Mouse (Mus musculus) megakaryocyte, adult 5-6 weeks (primary cell): ENCODE data around the gene Gm14862. TPM values are rescaled to one million over a fixed set of nuclear protein-coding genes. Genes with fewer than 3 reads are reported as not detected.
"Not testable (repeated sequence)": the region's sequence is repeated elsewhere in the genome, so short reads cannot be mapped to it uniquely, and the experiment has no call there.

Experiments
- ATAC-seq: 2 replicates; pipeline ENCODE4 v1.8.0; 2016; ENCODE audit warnings: mild to moderate bottlenecking, inconsistent platforms; ENCODE audit not compliant: poor library complexity, severe bottlenecking
- total RNA-seq, 2 experiments: library from RNA; stranded (forward) in 1 of 2; stranded (reverse) in 1 of 2; fragments of 153-499, 151-499 nt in 1 of 2; fragments of 221-1000, 200-1000 nt in 1 of 2; gene quantifications; 2 replicates each; pipeline versions ENCODE4 v1.2.3 to v1.2.4; 2015 to 2017

The Gm14862 gene
- total RNA-seq (2015) = not detected in 2 replicates
- total RNA-seq (2017) = not detected in 2 replicates

DNA sequence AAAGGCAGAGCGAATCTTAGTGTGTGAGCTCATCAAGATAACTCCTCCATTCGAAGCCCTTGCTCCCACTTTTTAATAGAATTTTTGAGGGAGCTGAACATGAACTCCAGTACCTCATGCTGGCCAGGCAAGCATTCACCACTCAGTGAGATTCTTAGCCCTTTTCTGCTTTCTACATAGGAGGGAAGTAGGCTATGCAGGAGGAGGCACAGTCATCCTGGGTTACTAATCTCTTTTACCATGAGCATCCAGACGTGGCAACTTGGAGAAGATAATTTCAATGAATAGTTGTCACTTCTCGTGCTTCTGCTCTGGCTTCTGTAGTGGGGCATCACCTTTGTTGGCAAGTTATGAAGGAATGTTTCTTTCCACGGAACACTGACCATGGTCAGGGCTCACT lies at the start of gene Gm14862:
Gene Gm14862, minus strand, starts transcription at position 134 of the 400 bp plus-strand sequence.
- ATAC-seq = no peak

DNA sequence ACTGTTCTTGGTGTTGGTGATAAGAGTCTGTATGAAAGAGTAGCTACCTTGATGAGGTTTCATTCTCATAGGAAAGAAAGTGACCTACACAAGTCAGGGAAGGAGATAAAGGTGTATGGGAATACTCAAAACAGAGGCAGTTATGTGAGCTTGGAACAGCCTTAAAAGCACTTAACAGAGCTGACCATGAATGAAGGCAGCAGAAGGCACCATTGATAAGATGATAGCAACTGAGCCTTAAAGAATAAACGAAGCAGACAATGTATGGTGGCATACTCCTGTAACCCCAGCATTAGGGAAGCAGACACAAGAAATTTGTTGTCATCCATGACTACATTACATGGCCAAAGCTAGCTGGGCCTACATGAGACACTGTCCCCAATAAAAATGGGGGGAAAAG lies 46.8 kb upstream of the Gm14862 start:
- ATAC-seq = no peak

DNA sequence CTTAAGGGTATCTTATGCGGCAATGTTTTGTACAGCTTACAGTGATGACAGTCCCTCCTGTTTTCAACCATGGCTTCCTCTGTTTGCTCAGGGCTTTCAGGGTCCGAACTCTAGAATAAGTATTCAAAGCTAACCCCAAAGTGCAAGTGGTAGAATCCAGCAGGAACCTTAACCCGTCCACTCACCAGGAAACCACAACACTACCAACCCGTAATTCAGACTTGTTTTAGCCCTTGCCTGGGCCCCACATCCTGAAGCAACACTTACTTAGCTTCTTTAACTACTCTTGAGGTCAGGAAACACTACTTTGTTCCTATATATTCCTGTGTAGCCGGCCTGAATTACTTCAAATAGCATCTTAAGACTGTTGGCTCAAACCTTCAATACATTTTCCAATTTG lies 46.1 kb upstream of the Gm14862 start:
- ATAC-seq = no peak

DNA sequence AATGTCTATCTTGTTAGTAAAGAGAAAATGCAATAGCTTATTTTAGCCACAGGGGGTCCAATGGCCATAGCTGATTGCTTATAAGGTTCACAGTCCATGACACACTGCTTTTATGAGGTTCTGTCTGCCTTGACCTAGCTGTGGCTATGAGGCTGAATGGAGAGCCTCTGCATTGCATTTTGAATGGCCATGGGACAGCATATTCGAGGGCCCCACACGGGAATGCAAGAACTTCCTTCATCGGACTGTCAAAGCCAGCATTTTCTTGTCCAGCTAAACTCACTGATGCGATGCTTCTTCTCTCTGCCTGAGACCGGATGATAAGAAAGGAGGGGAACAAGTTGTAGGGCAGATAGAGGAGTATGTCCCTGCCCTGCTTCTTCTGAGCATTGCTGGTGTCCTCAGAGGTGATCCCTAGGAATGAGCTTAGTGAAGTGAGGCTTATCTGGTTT lies 41.7 kb upstream of the Gm14862 start:
- peak; percentile 35; the same call in 1 of the 2 replicates for ATAC-seq

DNA sequence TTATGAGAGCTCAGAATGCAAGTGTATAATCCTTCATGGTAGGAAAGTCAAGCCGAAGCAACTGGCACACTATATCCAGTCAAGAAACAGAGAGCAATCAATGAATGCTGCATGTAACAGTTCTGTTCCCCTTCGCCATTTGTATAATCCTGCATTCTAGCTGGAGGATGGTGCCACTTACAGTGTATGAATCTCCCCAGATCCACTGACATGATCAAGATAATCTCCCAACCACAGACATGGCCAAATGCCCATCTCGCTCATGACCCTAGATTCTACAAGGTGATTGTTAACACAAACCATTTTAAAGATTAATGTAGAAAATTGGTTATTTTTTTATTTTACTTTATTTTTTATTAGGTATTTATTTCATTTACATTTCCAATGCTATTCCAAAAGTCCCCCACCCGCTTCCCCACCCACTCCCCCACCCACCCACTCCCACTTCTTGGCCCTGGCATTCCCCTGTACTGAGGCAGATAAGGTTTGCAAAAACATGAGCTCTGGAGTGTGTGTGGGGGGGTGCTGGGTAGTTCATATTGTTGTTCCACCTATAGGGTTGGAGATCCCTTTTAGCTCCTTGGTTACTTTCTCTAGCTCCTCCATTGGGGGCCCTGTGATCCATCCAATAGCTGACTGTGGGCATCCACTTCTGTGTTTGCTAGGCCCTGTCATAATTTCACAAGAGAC lies 36.6 kb upstream of the Gm14862 start:
- ATAC-seq = not testable (repeated sequence)

DNA sequence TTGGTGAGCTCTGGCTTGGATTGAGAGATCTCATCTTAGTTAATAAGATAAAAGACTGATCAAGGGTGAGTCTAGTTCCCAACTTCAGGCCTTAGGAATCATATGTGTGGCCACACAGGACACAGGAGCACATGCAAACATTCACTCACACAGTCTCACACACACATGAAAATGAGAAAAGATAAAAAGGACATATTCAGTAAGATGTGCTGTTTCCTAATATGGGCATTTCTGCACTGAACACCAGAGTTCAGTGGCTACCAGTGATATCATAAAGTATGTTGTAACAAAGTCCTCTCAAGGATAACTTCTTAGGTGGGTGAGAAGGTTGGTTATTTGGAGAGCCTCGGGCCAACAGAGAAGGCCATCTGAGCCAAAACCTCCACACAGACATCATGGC lies 26.8 kb upstream of the Gm14862 start, which contains the start of gene H2al1m:
Gene H2al1m, plus strand, starts transcription at position 301 of the 400 bp plus-strand sequence.
- not testable (repeated sequence) for ATAC-seq

DNA sequence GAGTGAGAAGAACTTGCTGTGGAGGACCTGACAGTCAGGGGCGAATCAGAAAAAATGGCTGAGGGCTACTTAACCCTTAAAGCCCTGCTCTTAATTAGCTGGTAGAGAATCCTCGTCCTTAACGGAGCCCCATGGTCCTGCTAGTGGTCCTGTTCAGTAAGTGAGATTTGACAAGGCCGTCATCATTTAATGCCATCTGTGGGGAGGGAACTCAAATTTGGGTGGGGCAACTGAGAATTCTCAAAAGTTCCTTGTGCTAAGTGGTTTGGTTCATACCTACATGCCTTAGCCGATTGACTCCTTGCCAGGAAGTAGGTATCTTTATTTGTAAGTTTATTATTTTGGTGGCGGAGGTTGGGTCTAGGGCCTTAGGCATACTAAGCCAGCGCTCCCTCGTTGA lies 17.6 kb upstream of the Gm14862 start:
- no peak for ATAC-seq

DNA sequence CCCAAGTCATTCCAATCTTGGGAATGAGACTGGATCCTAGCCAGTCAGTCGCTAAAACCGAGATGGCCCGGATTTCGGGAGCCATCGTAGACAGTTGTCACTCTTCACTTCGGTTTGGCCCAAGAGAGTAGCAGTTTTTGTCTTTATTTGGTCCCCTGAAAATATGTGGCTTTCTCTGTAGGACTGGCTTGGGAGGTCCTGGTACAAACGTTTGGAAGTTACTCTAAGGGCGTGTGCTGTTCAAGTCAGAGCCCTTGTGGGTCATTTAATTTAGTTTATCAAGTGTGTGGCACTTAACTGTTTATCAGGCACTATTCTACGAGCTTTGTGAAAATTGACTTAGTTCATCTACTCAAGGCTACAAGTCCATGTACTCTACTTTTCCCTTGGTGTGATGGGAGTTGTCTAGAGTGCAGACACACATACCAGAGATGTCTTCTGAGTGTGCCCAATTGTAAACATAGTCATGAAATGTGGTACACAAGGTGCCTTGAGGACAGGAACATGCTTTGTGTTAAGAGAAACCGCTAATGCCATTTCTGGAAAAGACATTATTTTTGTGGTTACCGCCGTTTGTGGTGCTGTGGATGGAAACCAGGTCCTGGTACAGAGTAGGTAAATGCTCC lies 16.8 kb upstream of the Gm14862 start:
- ATAC-seq = 0 out of 2 replicates have a peak, but pooled peaks have one; percentile 4

DNA sequence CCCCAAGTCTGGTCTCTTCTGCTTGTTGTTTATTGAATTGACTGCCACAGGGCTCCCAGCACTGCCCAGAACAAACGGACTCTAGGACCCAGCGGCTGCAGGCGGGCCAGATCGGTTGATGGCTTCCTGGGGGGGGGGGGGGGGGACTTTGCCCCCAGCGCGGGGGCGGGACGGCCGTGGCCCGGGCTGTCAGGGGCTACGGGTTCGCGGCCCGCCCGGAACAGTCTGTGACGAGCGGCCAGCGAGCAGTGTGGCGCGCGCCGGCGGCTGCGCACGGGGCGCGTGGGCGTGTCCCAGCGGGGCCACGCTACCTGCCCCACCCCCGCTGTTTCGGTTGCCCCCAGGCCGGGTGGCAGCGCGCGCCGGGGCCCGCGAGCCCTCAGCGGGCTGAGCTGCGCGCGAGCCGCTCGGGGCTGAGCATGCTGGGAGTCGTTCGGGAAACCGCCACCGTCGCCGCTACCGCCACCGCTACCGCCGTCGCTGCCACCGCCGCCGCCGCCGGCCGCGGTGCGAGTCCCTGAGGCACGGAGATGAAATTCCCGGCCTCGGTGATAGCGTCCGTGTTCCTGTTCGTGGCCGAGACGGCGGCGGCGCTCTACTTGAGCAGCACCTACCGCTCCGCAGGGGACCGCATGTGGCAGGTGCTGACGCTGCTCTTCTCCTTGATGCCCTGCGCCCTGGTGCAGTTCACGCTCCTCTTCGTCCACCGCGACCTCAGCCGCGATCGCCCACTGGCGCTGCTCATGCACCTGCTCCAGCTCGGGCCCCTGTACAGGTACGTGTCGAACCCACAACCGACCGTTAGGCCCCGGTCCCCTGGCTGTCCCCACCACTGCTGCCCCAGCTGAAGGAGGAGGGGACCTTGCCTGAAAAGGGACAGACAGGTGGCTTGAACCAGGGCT lies 16.0 kb upstream of the Gm14862 start, which contains the start of gene Xk:
Gene Xk, plus strand, starts transcription at position 297 of the 902 bp plus-strand sequence.
- ATAC-seq = peak; percentile 76

DNA sequence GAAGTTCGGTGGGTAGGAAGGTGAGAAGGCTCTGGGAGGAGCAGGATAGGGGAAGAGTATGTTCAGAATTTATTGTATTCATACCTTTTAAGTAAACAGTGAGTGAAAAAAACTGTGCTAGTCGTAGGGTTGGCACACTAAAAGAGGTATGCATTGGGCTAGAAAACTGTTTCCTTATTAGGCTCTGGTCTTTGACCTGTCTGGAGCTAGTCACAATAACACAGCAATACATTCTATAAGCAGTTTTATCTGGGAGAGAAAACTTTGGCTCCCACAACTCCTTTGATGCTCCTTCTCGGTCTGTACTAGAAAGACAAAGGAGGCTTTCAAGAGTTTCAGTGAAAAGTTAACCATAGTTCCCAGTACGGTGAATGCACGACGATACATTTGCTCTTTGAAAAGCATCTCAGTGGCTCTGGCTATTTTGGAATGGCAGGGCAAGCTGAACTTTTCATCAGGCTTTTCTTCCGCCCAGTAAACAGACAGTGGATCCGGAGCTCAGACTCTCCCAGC lies 15.3 kb upstream of the Gm14862 start:
- no peak for ATAC-seq

DNA sequence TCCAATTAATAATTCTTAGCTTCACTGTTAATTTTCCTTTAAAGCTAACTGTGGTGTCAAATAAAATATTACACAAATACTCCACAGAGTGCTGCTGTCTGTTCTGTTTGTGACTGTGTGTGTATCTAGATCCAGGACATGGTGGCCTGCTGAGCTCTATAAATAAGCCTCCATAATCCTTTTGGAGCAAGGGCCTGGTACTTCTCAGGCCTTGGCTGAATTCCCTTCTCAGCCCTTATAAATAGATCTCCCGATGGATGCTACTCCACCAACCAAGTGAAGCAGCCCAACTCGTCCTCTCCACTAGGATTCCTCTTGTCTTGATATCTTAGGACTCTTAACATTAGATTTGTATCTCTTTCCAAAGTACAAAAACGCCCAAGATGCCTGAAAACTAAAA lies 14.4 kb upstream of the Gm14862 start:
- no peak for ATAC-seq

DNA sequence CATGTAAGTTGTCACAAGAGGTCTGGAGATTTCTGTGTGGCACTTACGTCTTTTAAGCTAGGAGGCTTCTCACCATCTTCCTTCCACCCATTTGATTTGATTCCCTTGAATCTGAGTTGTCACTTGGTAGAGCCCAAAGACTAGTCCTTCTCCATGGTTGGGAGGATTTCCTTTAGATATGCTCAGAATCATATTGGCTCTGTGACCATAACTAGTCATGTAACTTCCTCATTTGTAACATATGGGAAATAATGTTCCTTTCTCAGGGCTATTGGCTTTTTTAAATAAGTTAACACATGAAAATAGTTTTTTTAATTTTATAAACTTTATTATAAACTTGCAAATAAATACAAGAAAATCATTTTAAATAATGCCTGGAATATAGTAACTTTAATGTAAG lies 2.6 kb upstream of the Gm14862 start:
- ATAC-seq = no peak

DNA sequence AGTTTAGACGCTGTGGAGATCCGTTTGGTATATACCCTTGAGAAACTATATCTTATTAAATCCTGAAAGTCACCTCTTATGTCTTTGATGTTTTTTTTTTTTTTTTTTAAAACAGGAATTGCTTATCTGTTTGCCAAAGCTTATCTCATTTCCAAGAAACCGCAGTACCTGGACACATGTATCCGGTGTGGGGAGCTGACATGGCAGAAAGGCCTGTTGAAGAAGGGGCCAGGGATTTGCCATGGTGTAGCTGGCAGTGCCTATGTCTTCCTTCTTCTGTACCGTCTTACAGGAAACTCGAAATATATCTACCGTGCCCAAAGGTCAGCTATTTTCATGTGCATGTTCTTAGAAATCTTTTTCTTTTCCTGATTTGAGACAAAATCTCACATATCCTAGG lies 1.1 kb upstream of the Gm14862 start:
- ATAC-seq = no peak

DNA sequence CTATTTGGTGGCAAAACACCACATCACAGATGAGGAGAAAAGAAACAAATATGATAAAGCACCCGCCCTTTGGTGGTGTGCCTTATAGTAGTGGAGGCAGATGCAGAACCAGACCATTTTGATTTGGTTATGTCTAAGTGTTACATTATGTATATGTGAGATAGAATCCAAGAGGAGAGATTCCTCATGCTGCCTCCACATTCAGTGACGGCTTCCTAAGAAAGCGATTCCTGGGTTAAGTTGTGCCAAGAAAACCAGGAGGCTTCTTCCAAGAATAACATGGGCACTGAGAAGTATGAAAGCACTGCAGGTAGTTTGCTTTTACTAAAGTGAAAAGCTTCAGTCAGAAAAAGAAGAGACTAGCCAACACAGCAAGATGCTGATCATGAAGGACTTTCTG lies 1.8 kb downstream of the Gm14862 start:
- ATAC-seq = no peak

DNA sequence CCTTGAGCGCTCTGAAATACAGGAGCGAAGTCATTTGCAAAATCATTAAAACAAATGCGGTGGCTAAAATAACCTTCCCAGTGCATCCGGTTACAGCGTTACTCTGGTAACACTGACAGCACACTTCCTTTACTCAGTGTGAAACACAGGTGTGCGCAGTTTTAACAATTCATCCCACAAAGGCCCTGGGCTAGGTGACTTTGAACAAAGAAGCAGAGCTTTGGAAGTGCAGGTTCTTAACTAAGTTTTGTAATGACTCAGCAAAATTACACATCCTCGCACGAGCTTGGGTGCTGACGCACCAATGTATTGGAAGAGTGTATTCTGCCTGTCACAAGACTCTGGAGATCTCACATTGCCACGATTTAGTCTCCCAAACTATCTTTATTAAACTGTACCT lies 2.7 kb downstream of the Gm14862 start:
- ATAC-seq = 0 out of 2 replicates have a peak, but pooled peaks have one; percentile 24

DNA sequence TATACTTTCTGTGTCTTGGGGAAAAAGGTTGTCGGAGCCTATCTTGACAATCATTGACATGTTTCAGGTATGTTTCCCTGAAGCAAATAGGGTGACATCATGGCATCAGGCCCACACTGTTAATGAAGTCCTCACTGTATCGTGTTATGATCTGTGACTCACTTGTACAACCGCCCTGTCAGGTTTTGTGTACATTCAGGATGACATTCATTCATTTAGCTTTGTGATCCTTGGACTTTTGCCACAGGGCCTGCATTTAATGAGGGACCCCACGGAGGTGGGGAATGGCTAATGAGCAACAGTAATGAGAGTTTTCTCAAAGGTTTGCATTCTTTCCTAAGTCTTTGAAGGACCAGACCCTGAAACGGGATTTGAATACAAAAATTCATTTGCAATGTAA lies 7.8 kb downstream of the Gm14862 start:
- no peak for ATAC-seq

DNA sequence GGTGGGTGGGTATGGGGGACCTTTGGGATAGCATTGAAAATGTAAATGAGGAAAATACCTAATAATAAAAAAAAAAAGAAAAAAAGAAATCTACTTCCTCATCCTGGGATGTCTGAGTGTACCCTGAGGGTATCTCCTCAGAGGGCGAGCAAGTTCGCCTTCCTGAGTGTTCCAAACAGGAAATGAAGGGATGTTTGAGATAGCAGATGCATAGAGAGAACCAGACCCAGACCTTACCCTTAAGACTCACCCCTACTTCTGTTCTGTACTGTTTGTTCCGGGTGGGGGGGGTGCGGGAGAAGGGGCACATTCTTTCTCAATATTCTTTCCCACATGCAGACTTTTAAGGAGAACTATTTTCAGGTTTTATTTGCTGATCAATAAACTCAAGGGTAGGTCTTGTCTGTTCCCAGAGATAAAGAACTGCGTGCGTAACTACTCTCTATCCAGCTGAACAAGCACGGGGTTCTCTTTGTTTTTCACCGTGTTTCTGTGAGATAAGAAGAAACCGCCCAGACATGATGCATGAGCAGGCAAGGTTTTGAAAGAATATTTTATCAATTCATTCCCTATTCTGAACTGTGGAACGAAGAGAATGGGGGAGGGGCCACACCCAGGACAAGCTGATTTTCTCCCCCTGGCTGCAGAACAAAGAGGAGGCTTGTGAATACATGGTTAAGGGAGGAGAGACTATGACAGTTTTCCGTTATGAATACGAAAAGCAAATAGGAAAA lies 11.9 kb downstream of the Gm14862 start:
- no peak for ATAC-seq

DNA sequence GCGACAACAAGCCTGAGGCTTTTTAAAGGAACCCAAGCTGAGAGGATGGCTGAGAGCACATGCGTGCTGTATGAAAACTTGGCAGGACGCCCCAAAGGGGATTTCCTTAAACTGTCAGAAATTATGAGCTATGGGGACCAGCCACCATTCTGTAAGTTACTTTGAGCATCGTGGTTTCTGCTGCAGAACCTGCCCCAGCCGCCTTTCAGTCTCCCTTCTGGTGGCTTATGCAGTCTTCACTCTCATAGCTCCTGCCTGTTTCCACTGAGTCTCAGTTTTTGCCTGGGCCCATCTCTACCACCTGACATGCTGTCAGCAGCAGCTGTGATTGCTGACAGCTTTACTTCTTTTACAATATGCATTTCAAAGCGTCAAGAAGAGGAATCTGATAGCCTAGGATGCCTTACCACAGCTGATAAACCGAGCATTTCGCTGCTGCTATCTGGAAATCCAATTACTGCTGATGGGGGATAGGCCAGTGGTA lies 13.3 kb downstream of the Gm14862 start:
- no peak for ATAC-seq

DNA sequence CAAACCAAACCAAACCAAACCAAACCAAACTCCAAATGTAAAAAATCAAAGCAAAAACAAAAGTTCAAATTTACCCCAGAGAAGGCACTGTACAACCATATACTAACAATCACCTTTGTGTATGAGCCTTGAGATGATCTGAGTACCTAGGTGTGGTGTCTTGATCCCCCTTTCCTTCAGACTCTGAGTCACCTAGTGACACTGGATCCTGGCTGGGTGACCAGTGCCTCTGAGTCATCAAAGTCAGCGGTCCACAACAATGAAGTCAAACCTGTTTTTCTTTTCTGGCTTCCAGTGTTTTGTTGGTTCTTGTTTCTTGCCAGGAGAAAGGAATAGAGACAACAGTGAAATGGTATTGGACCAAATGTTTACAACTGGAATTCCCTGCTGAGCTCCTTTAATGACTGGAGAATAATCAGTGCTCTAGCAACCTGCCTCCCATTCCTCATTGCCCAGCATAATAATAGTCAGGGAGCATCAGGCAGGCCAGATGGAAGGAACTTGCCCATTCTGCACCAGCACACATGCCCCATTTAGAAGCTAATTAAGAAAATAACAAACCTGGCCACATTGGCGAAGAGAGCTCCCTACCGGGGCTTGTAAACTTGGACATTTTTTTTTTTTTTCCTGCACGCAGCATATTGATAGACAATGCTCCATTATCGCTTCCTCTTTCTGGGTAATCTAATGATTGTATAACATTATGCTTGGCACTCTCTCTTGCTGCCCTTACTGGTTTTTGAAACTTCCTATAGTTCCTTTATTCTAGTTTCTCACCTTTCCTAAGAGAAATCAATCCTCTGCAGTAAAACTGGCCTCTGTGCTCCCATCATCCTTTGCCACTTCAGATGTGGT lies 15.7 kb downstream of the Gm14862 start:
- ATAC-seq = no peak
